Mouse (Mus musculus): ENCODE results near the gene Olfr1218. TPM values are rescaled to one million over a fixed set of nuclear protein-coding genes. Genes with fewer than 3 reads are reported as not detected.

Olfr1218 gene
- not detected in 2 replicates for polyA plus RNA-seq (2012)

DNA sequence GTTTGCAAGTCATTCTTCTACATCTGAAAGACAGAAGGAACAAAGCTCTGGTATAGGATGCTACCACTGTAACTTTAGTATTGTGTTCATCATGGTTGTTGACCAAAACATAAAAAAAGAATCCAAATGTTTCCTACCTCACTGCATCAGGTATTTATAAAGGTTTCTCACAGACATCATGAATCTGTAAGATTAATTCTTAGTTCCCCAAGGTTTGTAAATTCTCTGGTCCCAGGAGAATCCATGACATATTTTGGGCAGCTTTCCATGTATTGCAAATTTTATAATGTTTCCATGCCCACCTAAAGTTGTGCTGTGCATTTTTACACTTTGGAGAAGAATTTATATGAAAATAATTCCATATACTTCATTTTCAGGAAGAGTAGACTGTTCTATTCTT lies at the start of gene Olfr1218:
Olfr1218 (minus strand) TSS at position 101 of the 400 bp plus-strand sequence.

DNA sequence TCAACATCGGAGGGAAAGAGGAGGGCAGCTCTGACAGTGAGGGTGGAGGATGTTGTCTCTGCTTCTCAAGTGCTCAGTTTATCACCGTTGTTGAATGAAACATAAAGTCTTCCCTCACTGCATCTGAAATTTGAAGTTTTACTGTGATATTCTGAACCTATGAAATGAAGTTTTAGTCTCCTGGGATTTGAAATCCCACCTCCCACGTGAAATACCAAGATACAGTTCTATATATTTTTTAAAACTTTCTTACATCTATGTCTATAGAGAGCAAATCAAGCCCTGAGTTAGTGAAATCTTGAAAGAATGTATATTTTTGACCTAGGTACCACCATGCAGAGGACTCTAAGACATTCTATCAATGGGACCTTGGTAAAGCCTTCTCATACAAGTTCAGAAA lies 45.7 kb upstream of the Olfr1218 start, which contains the start of gene Olfr1220:
Olfr1220 (minus strand) TSS at position 101 of the 400 bp plus-strand sequence.

DNA sequence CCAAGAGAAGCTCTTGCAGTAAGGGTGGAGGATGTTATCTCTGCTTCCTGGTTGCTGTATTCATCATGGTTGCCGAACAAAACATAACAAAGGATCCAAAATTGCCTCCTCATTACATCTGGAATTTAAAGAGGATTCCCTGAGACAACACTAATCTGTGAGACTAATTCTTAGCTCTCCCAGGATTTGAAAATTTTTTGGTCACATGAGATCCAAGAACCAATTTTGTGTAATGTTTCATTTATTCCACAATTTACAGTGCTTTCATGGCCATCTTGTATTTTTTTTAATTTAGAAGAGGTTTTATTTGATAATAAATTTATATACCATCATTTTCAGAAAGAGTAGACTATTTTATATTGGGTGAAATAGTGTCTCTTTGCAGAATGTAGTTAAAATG lies 22.4 kb upstream of the Olfr1218 start, which contains the start of gene Olfr1219:
Olfr1219 (minus strand) TSS at position 101 of the 400 bp plus-strand sequence.

DNA sequence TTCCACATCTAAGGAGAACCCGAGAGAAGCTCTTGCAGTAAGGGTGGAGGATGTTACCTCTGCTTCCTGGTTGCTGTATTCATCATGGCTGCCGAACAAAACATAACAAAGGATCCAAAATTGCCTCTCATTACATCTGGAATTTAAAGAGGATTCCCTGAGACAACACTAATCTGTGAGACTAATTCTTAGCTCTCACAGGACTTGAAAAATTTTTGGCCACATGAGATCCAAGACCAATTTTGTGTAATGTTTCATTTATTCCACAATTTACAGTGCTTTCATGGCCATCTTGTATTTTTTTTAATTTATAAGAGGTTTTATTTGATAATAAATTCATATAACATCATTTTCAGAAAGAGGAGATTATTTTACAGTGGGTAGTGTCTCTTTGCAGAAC lies 29.0 kb downstream of the Olfr1218 start, which contains the start of gene Olfr1217:
Olfr1217 (minus strand) TSS at position 101 of the 400 bp plus-strand sequence.

DNA sequence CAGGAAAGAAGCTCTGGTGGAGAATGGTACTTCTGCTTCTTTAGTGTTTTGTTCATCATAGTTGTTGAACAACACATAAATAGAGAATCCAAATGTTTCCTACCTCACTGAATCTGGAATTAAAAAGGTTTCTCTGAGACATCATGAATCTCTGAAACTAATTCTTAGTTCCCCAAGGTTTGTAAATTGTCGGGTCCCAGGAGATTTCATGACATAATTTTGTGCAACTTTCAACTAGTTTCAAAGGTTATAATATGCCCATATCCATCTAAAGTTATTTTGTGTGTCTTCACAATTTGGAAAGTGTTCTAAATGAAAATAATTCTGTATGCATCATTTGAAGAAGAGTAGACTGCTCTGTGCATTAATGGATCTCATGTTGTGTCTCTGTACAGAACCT lies 42.7 kb downstream of the Olfr1218 start, which contains the start of gene Olfr1216:
Olfr1216 (minus strand) TSS at position 101 of the 400 bp plus-strand sequence.

DNA sequence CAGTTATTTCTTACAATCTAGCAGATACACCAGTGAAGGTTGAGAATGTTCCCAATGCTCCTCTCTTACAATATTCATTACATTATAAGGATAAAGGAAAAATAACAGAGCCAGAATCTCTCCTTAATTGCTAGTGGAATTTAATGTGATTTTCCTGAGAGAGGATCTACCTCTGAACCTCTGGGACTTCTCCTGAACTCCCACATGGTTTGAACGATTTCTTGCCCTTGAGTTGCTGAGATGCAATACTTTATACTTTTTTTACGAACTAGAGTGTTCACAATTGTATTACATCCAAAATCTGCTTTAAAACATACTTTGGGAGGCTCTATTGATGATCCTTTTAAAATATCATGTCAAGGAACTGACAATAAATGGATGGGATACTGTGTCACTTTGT lies 54.1 kb downstream of the Olfr1218 start, which contains the start of gene Olfr1215:
Olfr1215 (minus strand) TSS at position 101 of the 400 bp plus-strand sequence.

Other genes starting within 250 kb of the Olfr1218 start
- not detected in 2 replicates for gene Olfr1202, start 246.7 kb downstream of the Olfr1218 start, polyA plus RNA-seq (2012)
- not detected in 2 replicates for gene Olfr1205, start 231.4 kb downstream of the Olfr1218 start, polyA plus RNA-seq (2012)
- gene Olfr1204, start 211.9 kb downstream of the Olfr1218 start, polyA plus RNA-seq (2012), result not detected in 2 replicates
- not detected in 2 replicates for gene Olfr1206, start 198.0 kb downstream of the Olfr1218 start, polyA plus RNA-seq (2012)
- 0.03 TPM in 1 of 2 replicates, not detected in the other for gene Olfr1208, start 158.9 kb downstream of the Olfr1218 start, polyA plus RNA-seq (2012)
- not detected in 2 replicates for gene Olfr1209, start 146.0 kb downstream of the Olfr1218 start, polyA plus RNA-seq (2012)
- 0.02 and 0.03 TPM in 2 replicates for gene Olfr1211, start 123.1 kb downstream of the Olfr1218 start, polyA plus RNA-seq (2012)
- not detected in 2 replicates for gene Olfr1212, start 107.2 kb downstream of the Olfr1218 start, polyA plus RNA-seq (2012)
- not detected in 2 replicates for gene Gm13762, start 80.9 kb downstream of the Olfr1218 start, polyA plus RNA-seq (2012)
- gene Olfr1214, start 68.5 kb downstream of the Olfr1218 start, polyA plus RNA-seq (2012), result not detected in 2 replicates
- not detected in 2 replicates for gene Olfr1215, start 54.2 kb downstream of the Olfr1218 start, polyA plus RNA-seq (2012)
- not detected in 2 replicates for gene Olfr1216, start 42.8 kb downstream of the Olfr1218 start, polyA plus RNA-seq (2012)
- not detected in 2 replicates for gene Olfr1217, start 29.1 kb downstream of the Olfr1218 start, polyA plus RNA-seq (2012)
- 0.02 TPM in 1 of 2 replicates, not detected in the other for gene Olfr1219, start 22.3 kb upstream of the Olfr1218 start, polyA plus RNA-seq (2012)
- not detected in 2 replicates for gene Olfr1220, start 45.6 kb upstream of the Olfr1218 start, polyA plus RNA-seq (2012)
- 0.19 TPM in 1 of 2 replicates, not detected in the other for gene Olfr1221, start 56.1 kb upstream of the Olfr1218 start, polyA plus RNA-seq (2012)
- not detected in 2 replicates for gene Olfr1222, start 71.9 kb upstream of the Olfr1218 start, polyA plus RNA-seq (2012)
- not detected in 2 replicates for gene Olfr1223, start 90.4 kb upstream of the Olfr1218 start, polyA plus RNA-seq (2012)
- not detected in 2 replicates for gene Olfr1224-ps1, start 102.9 kb upstream of the Olfr1218 start, polyA plus RNA-seq (2012)
- not detected in 2 replicates for gene Olfr1225, start 113.5 kb upstream of the Olfr1218 start, polyA plus RNA-seq (2012)
- gene Olfr1226, start 138.9 kb upstream of the Olfr1218 start, polyA plus RNA-seq (2012), result not detected in 2 replicates
- not detected in 2 replicates for gene Olfr1228, start 192.9 kb upstream of the Olfr1218 start, polyA plus RNA-seq (2012)
- gene Olfr1229, start 226.8 kb upstream of the Olfr1218 start, polyA plus RNA-seq (2012), result not detected in 2 replicates
- gene Olfr1230, start 236.1 kb upstream of the Olfr1218 start, polyA plus RNA-seq (2012), result not detected in 2 replicates
- not detected in 2 replicates for gene Olfr1231, start 245.9 kb upstream of the Olfr1218 start, polyA plus RNA-seq (2012)